Mouse (Mus musculus) thymus, postnatal 4 days (tissue): ENCODE measurements around the gene Ndufs4.
"Not testable (repeated sequence)": the region's sequence is repeated elsewhere in the genome, so short reads cannot be mapped to it uniquely, and the experiment has no call there.

Experiments
- DNase-seq: peaks from one replicate; pipeline ENCODE4 v3.0.0; 2021

Ndufs4 gene

DNA sequence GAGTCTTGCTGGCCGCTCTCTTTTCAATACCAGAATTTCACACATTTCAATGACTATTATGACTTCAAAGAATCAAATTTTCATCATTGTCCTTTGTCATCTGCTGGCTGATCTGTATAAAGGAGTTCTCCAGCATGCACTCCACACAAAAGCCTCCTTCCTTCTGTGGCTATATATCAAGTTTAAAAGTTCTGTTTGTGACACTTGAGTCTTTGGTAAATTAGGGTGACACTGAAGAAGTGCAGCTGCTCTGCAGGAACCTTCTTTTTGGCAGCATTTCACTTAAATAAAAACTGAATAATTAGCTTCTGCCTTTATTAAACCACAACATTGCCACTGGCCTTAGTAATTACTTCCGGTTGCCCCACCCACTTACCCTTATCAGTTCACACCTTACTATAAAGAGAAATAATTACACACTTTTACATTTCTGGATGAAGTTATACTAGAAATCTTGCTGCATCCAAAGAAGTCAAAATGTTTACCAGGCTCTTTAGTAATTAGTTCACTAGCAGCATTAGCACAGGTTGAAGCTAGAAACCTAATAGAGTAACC, 68.1 kb downstream of the Ndufs4 start:
- no peak for DNase-seq

DNA sequence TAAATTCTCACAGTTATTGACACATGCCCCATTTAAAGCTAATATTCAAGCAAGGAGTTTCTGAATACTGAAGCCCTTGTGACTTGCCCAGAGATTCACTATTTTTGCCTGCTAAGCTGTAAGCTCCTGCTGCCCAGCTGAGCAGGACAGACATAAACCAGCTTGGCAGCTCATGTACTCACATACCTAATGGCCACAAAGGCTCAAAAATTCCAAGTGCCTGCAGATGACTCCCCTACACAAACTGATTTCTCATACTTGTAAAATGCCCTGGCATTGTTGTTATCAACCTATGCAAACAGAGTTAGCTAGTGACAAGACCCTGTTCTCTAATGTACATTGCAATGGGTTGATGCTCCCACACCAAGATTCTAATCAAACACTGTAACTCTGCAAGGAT, 68.9 kb downstream of the Ndufs4 start:
- no peak for DNase-seq

DNA sequence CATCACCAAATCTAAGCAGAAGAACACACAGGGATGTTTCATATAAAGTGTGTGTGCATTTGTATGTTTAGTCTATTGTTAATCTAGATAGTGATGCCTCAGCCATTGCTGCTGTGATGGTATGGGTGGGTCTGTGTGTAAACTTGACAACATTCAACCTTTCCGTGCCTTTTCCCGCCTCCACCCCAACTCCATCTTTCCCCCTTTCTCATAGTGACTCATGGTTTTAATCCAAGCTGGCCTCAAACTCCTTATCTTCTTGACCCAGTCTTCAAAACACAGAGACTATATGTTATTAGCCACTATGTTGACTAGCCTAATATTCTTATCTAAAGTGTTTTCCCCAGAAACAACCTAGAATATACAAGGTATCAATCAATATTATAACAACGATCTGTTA, 72.7 kb downstream of the Ndufs4 start:
- DNase-seq, result no peak

DNA sequence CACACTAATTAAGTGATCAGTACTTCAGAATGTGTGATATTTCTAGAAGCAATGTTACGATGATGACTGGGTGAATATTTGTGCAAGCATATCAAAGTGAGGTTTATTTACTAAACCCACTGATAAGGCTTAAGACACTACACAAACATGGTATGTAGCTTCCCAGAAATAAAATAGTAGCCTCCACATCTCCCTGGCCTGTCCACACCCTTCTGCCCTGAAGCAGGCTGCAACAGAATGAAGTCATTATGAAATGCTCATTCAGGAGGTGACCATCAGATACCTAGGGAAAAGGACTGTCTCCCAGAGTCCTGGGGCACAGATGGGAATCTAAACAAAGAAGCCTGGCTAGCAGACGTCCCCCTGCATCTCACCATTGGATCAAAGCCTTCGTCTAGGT, 73.1 kb downstream of the Ndufs4 start:
- no peak for DNase-seq

DNA sequence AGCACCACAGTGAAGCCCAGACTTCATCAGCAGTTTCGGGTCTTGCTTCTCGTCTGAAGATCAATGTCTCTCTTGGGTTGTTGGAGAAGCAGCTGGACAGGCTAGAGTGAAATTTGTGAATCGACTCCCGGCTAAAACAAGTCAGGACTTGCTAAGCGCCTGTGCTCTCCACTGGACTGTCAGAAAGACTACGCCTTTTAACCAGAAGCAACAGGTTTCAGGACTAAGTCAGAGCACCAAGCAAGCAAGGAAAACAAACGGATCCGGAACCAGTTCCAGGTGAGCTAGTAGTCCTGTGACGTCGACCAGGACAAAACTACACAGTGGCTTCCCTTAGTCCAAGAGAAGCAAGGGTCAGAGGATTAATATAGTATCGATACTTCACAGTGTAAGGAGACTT, 77.5 kb downstream of the Ndufs4 start:
- DNase-seq, result no peak

DNA sequence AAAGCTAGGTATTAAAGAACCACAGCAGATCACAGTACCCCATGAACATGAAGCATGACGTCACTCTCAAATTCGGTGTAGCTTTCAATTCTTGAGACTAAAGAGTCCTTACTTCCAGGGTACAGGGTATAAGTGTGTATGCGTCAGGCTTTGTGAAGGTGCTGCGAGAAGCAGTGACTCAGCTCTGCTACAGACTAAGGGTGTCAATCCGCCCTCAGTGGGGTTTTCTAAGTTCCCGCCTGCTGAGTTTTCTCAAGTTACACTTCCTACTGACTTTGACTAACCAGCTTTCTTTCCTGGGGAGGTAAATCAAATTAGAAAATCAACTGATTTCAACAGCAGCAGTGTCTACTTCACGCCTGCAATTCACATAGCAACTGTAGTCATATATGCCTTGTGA, 83.4 kb downstream of the Ndufs4 start:
- DNase-seq, result no peak

DNA sequence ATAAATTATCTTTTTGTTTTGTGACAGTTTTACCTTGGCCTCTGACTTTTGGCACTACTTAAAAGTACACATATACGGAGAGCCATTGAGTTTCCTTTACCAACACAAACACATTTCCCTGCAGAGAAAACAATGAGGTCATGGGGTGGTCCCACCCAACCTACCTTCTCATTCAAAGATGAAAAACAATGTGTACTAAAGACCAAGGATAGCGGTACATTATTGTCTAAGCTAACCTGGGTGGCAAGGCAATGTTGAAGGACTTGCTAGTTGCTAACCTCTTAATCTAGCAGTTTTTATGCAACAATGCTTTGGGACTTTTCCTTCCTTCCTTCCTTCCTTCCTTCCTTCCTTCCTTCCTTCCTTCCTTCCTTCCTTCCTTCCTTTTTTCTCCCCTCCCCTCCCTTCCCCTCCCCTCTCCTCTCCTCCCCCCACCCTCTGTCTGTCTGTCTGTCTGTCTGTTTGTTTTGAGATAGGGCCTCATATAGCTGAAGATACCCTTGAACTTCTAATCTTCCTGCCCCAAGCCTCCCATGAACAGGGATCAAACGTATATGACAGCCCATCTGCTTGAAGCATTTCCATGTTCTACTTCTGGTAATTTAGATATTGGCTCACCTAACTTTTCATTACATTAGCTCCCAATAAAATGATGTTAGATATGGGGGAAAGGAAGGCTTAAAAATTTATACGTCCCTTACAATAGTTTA, 84.4 kb downstream of the Ndufs4 start:
- DNase-seq, result no peak

DNA sequence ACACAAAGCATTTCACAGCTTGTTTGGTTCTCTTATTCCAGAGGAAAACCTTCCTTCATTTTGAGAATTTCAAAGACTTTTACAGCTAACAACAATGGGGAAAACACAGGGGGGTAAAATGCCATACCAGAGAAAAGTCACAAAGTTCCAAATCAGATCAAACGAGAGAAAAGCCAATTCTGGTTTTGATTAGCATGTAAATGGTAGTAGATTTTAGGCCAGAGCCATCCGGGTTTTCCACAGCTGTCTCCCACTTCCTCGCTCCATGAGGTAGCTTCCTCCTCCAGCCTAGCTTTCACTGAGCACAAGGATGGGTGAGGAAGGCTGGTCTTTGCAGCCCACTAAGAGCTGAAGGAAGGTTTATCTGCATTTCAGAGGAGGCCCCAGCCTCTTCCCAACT, 90.3 kb downstream of the Ndufs4 start:
- no peak for DNase-seq

DNA sequence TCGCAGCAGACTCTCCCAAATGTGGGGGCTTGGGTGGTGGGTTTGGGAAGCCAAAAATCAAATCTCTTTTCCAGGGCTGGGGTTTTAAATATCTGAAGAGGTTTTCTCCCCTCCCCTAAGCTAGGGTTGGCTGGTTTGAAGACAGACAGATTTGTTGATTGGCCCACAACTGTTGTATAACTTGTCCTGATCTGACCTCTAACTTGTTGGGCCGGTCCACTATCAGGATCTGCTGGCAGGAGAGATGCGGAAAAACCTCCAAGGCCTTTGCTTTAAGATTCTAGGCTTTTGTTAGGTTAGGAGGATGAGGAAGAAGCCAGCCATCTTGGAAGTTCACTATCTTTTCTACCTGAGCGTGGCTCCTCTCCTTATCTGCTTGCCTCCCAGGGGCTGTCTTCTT, 91.5 kb downstream of the Ndufs4 start:
- no peak for DNase-seq

DNA sequence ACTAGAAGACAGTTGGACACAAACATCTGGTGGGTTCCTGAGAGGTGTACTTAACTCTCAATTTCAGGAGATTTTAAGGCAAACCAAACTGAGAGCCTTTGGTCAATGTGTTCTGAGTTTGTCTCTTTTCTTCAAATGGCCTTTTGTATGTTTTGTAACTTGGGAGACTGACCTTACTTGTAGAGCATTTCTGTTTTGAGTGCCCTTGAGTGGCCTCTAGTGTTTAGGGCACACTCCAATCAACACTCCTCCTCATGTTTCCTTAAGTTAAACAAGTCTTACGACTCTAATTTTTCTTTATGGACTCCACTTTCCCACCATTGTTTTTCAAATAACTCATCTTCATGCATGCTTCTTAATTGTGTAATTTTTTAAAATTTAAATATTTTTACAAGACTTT, 98.6 kb downstream of the Ndufs4 start:
- no peak for DNase-seq

DNA sequence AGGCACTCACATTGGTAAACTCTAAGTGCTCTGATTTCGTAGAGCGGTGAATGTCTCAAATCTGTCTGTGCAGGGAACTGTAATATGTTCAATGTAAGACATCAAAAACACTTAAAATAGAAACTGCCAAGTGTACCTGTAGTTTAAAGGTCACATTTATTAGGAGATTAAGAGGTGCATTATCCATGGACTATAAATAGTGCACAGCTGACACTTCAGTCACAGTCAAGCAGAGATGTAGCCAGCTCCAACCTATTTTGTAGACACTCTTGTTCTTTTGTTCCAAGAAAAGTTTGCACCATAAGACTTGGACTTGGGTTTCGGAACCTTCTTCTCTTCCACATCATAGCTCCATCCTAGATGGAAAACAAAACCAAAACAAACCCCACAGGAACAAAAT, 99.5 kb downstream of the Ndufs4 start:
- no peak for DNase-seq

DNA sequence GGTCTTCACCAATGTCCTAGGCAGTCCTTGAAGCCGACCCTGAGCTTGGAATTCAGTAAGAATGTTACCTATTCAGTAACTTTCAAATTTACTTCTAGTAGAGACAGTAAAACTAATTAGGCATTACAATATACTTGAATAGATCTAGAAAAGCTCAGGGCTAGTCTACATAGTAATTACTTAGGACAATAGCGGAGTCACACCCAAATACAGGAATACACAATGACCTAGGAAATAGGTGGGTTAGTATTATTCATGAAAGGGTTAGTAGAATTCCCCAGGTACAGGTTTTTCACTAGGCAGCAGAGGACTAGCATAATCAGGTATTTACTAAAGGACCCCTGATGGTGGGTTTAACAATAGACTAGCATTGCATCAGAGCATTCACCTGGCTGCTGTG, 109.4 kb downstream of the Ndufs4 start:
- DNase-seq, result not testable (repeated sequence)

DNA sequence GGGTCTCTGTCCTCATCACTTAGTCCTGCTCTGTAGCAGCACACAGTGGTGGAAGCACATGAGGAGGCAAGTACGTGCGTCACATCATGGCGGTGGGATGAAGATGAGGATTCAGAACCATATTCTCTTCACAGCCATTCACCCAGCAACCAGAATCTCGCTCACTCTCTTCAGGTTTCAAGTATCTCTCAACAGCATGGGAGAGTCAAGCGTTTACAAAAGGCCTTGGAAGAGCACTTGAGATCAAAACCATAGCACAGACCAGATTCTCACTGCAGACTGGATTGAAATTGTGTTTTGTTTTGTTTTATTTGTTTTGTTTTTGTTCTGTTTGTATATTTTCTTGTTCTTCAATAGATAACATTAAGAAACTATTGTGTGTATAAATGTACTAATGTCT, 110.8 kb downstream of the Ndufs4 start:
- DNase-seq, result no peak

DNA sequence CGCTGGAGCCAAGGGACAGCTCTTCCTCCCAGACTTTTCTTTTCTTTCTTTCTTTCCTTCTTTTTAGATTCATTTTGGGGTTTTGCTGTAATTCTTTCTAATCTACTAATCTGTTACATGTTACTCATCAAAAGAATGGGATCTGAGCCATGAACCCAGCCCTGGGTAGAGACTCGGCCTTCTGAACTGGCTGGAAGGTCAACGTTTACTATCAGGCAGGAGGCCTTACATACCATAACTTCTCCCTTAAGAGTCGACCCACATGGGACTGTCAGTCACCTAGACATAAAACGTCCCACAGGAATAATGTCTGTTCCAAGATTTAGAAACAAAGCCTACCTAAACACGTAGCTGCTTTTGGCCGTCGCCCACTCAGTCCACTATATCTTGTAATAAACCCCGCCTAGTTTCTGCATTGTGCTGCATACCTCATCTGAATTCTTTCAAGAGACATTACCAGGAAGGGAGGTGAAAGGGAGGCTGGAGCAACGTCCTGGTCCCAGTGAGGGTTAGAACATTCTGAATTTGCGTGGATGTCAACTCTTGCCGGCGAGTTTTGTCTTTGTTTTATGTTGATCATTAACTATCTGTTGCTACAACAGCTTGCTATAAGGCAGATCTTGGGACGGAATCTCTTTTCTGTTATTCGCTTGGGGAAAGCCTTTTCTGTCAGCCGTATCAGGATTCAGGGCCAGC, 116.5 kb downstream of the Ndufs4 start:
- no peak for DNase-seq

DNA sequence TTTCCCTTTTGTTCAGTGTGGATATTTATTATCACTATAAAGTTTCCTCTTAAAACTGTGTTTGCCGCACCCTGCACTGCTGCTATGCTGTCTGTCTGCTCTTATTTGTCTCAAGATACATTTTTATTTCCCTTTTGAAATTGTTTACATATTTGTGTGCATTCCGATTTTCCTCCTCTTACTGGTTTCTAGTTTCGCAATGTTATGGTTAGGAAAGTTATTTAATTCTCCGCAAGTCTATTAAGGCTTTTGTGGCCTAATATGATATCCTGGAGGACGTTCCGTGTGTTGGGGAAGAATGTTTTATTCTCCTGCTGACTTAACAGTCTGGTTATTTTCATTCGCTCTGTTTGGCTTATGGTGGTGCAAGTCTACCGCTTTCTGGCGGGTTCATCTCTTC, 120.3 kb downstream of the Ndufs4 start:
- DNase-seq, result no peak

DNA sequence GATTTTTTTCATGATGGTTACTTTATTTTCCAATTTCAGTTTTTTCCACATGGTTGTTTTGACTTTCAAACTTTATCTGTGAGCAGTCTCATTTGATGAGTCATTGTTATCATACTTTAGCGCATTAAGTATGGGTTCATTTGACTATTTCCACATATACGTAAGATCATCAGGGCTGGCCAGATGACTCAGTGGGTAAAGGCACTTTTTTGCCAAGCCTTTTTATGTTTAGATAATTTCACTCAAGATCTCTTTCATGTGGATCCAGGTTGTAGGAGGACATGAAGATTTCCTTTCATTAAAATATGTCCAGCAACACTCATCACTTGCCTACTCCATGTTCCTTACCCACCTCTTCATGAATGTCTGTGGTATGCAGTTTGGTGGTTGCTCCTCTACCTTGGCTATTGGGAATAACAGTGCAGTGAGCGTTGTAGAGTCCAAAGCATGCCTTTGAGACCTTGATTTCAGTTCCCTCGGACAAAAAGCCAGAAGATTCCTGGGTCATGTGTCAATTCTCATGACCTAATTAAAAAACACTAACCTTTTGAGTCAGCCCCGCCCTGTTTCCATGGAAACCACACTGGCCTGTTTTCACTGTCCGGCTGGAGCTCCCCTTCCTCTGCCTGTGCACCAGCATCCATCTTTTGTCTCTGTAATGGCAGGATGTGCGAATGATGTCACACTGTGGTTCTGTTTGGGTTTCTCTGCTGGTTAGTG, 127.4 kb downstream of the Ndufs4 start:
- no peak for DNase-seq

DNA sequence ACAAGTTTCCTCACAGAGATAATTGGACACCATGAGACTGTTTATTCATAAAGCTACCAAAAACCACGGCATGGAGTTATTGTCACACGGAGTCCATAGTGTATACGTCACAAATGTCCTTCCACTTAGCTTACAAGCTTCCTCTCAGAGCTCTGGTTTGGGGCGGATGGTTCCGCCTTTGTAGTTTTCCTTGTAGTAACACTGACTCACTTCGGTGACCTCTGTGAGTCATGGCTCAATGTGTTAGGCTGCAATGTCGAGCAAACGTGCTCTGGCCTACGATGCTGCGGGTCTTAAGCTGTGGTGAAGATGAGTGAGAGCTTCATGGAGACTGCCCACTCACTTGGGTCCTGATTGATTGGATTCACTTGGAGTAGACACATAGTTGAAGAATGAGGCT, 133.4 kb downstream of the Ndufs4 start:
- no peak for DNase-seq
